Mouse (Mus musculus): Measurements from ENCODE around the gene Exph5. TPM values are rescaled to one million over a fixed set of nuclear protein-coding genes. Genes with fewer than 3 reads are reported as not detected.

The Exph5 gene
- polyA plus RNA-seq, 1 experiment: 0.02 TPM

DNA sequence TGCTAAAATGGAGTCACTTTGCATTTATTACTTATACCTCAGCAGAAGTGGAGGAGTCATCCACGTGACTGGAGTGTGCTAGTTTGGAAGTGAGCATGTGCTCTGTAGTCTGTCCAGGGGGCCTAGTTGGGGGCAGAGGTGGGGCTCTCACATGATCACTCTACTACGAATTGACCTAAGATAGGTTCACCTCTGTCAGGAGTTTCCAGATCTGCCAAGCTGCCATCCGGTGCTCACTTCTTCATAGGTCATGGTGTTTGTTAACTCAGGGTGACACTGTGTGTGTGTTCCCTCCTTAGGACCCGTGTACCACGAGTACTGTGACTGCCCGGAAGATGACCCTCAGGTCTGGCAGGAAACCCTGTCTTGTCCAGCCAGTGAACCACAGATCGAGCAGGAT, 88.7 kb downstream of the Exph5 start:
- WGBS: 87% methylated on average over 7 of the region's 7 CpGs
- H3K27ac ChIP-seq (ENCODE audit: insufficient read depth, low read length): no peak overlapping the region
- no peak for DNase-seq (ENCODE audit: low read depth in 1 of 2, low spot score in 2 of 2)

DNA sequence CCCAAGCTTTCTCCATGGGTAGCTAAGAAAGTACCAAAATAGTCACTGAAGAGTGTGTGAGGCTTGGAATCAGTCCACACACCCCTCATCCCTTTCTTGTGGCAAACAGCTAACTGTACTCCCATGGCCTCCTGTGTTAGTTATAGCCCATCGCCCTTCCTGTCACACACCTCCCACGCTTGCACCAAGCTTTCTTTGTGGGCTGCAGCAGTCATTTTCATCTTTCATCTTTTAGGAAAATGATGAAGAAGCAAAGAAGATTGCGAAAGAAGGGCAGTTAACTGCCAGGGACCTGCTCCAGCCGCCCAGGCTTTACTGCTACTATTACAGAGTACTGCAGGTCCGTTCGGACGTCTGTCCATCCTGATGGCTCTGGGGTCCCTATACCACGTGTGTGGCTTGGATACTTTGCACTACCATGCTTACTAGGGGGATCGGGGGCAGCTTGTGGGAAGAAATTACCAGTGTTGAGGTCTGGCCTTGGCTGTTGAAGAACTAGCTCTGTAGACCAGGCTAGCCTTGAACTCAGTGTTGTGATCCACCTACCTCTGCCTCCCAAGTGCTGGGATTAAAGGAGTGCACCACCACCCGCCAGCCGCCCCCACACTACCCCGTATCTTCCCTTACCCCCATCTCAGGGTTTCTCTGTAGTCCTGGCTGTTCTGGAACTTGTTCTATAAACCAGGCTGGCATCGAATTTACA, 96.4 kb downstream of the Exph5 start:
- no peak overlapping the region for H3K4me3 ChIP-seq (ENCODE audit: extremely low read depth, insufficient read depth, insufficient read length)
- TF ChIP-seq POLR2A (IDR thresholded peaks at IDR 0.05; ENCODE audit: low read depth, low read length) (no peak), CTCF (IDR thresholded peaks at IDR 0.05; ENCODE audit: extremely low read depth, insufficient read depth, insufficient read length, insufficient replicate concordance) (no peak)
- H3K27me3 ChIP-seq (ENCODE audit: control insufficient read depth, insufficient read depth, low read length): no peaks in the 10 kb centered on the region
- no peak overlapping the region for H3K27ac ChIP-seq (ENCODE audit: insufficient read depth, low read length)
- WGBS: 60% methylated on average over 13 of the region's 13 CpGs
- no peaks in the 10 kb centered on the region; the same call in 1 of the 2 replicates for H3K4me1 ChIP-seq (ENCODE audit: control insufficient read depth, insufficient read depth, insufficient read length)
- no peaks in the 10 kb centered on the region for H3K36me3 ChIP-seq (ENCODE audit: control insufficient read depth, insufficient read depth, low read length)
- no peak for DNase-seq (ENCODE audit: low read depth in 1 of 2, low spot score in 2 of 2)

More for the DNA sequence above, 88.7 kb downstream of the Exph5 start:
- Histone ChIP-seq H3K27me3 (ENCODE audit: control insufficient read depth, insufficient read depth, low read length) (no peaks in the 10 kb centered on the region), H3K36me3 (ENCODE audit: control insufficient read depth, insufficient read depth, low read length) (no peaks in the 10 kb centered on the region), H3K4me1 (ENCODE audit: control insufficient read depth, insufficient read depth, insufficient read length) (no peaks in the 10 kb centered on the region; the same call in 1 of the 2 replicates), H3K4me3 (ENCODE audit: extremely low read depth, insufficient read depth, insufficient read length) (no peak overlapping the region)
- TF ChIP-seq POLR2A (IDR thresholded peaks at IDR 0.05; ENCODE audit: low read depth, low read length): no peak

DNA sequence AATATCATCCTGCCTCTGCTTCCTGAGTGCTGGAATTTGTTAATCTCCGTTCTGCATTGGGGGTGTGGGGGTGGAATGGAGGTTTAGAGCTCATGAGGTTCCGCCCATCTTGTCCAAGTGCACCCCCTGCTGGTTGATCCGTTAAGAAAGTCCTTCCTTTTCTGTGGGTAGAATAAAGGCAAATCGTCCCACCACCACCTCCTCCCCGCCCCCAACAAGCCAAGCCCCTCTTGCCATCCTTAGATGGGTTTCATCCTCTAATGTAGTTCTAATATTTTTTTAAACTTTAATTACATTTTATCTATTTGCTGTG, 96.9 kb downstream of the Exph5 start:
- Histone ChIP-seq H3K36me3 (ENCODE audit: control insufficient read depth, insufficient read depth, low read length) (no peaks in the 10 kb centered on the region), H3K4me1 (ENCODE audit: control insufficient read depth, insufficient read depth, insufficient read length) (no peaks in the 10 kb centered on the region; the same call in 1 of the 2 replicates), H3K4me3 (ENCODE audit: extremely low read depth, insufficient read depth, insufficient read length) (no peak overlapping the region), H3K27ac (ENCODE audit: insufficient read depth, low read length) (no peak overlapping the region), H3K27me3 (ENCODE audit: control insufficient read depth, insufficient read depth, low read length) (no peaks in the 10 kb centered on the region)
- whole genome bisulfite sequencing: 9% methylated on average over 5 of the region's 5 CpGs
- peak; percentile 41 to 47 for DNase-seq (ENCODE audit: low read depth in 1 of 2, low spot score in 2 of 2)
- TF ChIP-seq POLR2A (IDR thresholded peaks at IDR 0.05; ENCODE audit: low read depth, low read length): no peak
- TF ChIP-seq CTCF (IDR thresholded peaks at IDR 0.05; ENCODE audit: extremely low read depth, insufficient read depth, insufficient read length, insufficient replicate concordance): peak; percentile 53; the same call in 1 of the 2 replicates

DNA sequence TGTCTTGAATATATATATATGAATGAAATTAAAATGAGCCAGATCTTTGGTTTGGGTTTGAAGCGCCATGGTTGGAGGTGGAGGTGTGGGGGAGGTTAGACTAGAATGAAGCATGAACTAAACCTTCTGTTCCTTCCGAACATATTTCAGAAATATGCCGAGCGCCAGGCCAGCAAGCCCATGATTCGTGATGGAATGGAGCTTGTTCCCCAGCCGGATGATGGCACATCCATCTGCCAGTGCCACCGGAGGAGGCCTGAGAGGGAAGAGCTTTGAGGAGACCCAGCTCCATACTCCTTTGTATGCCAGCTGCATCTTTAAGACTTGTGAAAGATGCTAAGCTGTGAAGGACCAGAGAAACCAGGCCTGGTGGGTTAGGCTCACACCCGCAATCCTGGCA, 98.1 kb downstream of the Exph5 start:
- DNase-seq (ENCODE audit: low read depth in 1 of 2, low spot score in 2 of 2): no peak
- Histone ChIP-seq H3K27me3 (ENCODE audit: control insufficient read depth, insufficient read depth, low read length) (no peaks in the 10 kb centered on the region), H3K36me3 (ENCODE audit: control insufficient read depth, insufficient read depth, low read length) (no peaks in the 10 kb centered on the region), H3K4me1 (ENCODE audit: control insufficient read depth, insufficient read depth, insufficient read length) (no peaks in the 10 kb centered on the region; the same call in 1 of the 2 replicates), H3K4me3 (ENCODE audit: extremely low read depth, insufficient read depth, insufficient read length) (no peak overlapping the region), H3K27ac (ENCODE audit: insufficient read depth, low read length) (no peak overlapping the region)
- WGBS: 97% methylated on average over 8 of the region's 8 CpGs
- TF ChIP-seq POLR2A (IDR thresholded peaks at IDR 0.05; ENCODE audit: low read depth, low read length) (no peak), CTCF (IDR thresholded peaks at IDR 0.05; ENCODE audit: extremely low read depth, insufficient read depth, insufficient read length, insufficient replicate concordance) (no peak)

DNA sequence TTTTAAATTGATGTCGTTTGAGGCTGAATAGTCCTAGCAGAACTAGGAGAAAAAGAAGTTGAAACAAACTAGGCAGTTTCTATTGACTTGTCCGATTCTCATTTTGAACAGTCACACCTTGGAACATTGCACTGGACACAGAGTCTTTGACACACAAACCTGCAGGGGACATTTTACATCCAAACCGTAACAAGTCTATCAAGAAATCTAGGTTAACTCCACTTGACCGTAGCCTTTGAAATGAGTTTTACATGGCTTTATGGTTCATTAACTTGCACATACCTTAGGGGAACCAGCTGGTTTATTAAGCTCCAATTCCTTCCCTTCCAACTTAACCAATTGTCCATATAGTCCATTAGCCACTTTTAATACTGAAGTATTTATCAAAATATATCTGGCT, 99.2 kb downstream of the Exph5 start:
- 93% methylated on average over 4 of the region's 4 CpGs for WGBS
- no peak for TF ChIP-seq POLR2A (IDR thresholded peaks at IDR 0.05; ENCODE audit: low read depth, low read length)
- TF ChIP-seq CTCF (IDR thresholded peaks at IDR 0.05; ENCODE audit: extremely low read depth, insufficient read depth, insufficient read length, insufficient replicate concordance): no peak
- Histone ChIP-seq H3K4me1 (ENCODE audit: control insufficient read depth, insufficient read depth, insufficient read length) (no peaks in the 10 kb centered on the region; the same call in 1 of the 2 replicates), H3K36me3 (ENCODE audit: control insufficient read depth, insufficient read depth, low read length) (no peaks in the 10 kb centered on the region), H3K4me3 (ENCODE audit: extremely low read depth, insufficient read depth, insufficient read length) (no peak overlapping the region), H3K27ac (ENCODE audit: insufficient read depth, low read length) (no peak overlapping the region), H3K27me3 (ENCODE audit: control insufficient read depth, insufficient read depth, low read length) (no peaks in the 10 kb centered on the region)
- DNase-seq (ENCODE audit: low read depth in 1 of 2, low spot score in 2 of 2): no peak

DNA sequence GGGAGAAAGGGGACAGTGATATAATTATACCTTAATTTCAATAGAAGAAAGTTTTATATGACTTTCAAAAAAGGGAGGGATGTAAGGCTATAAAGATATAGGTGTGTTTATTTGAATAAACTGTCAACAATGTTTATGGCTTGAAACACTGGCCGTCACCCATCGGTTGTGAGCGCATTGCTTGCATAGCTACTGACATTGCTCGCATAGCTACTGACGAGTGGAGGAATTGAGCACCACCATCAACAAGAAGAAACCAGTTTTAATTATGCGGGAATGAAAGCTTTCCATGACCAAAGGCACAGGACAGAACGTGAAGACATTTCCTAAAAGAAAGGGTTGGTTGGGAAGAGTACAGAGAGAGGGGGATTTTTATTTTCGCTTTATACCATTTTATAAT, 99.7 kb downstream of the Exph5 start:
- Histone ChIP-seq H3K27ac (ENCODE audit: insufficient read depth, low read length) (no peak overlapping the region), H3K4me1 (ENCODE audit: control insufficient read depth, insufficient read depth, insufficient read length) (no peaks in the 10 kb centered on the region; the same call in 1 of the 2 replicates), H3K27me3 (ENCODE audit: control insufficient read depth, insufficient read depth, low read length) (no peaks in the 10 kb centered on the region), H3K36me3 (ENCODE audit: control insufficient read depth, insufficient read depth, low read length) (no peaks in the 10 kb centered on the region), H3K4me3 (ENCODE audit: extremely low read depth, insufficient read depth, insufficient read length) (no peak overlapping the region)
- WGBS: 95% methylated on average over 8 of the region's 8 CpGs
- DNase-seq (ENCODE audit: low read depth in 1 of 2, low spot score in 2 of 2): no peak
- no peak for TF ChIP-seq POLR2A (IDR thresholded peaks at IDR 0.05; ENCODE audit: low read depth, low read length)
- no peak for TF ChIP-seq CTCF (IDR thresholded peaks at IDR 0.05; ENCODE audit: extremely low read depth, insufficient read depth, insufficient read length, insufficient replicate concordance)

DNA sequence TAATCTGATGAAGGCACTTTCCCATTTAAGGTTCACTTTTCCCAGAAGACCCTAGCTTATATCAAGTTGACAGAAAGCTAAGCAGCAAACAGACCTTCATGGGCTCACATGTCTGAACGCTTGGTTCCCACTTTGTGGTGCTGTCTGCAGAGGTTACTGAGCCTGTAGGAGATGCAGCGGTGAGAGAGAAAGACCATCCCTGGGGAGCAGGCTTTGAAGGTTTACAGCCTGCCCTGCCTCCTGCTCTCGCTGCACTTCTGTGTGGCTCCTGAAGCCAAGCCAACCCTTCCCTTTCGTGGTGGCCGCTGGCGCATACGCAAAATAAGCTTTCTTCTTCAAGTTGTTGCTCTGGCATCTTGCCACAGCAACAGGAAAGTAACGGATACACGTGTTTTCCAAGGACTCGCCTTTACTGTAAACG, 100.8 kb downstream of the Exph5 start, which contains the start of gene 4930550C14Rik:
4930550C14Rik (plus strand) TSS at position 35 of the 421 bp plus-strand sequence.
- DNase-seq (ENCODE audit: low read depth in 1 of 2, low spot score in 2 of 2): no peak
- TF ChIP-seq POLR2A (IDR thresholded peaks at IDR 0.05; ENCODE audit: low read depth, low read length) (no peak), CTCF (IDR thresholded peaks at IDR 0.05; ENCODE audit: extremely low read depth, insufficient read depth, insufficient read length, insufficient replicate concordance) (no peak)
- no peak within 1 kb of the TSS for H3K4me3 ChIP-seq (ENCODE audit: extremely low read depth, insufficient read depth, insufficient read length)
- H3K36me3 ChIP-seq (ENCODE audit: control insufficient read depth, insufficient read depth, low read length): no peaks in the 10 kb centered on the region
- H3K27me3 ChIP-seq (ENCODE audit: control insufficient read depth, insufficient read depth, low read length): no peaks in the 10 kb centered on the region
- no peak within 1 kb of the TSS for H3K27ac ChIP-seq (ENCODE audit: insufficient read depth, low read length)
- no peaks in the 10 kb centered on the region; the same call in 1 of the 2 replicates for H3K4me1 ChIP-seq (ENCODE audit: control insufficient read depth, insufficient read depth, insufficient read length)
- WGBS: 38% methylated on average over 11 of the region's 11 CpGs

Data from spleen, adult 2 months (tissue).